Mouse (Mus musculus) CD4-positive, CD25-positive, alpha-beta regulatory T cell, adult 9 weeks (primary cell): ENCODE results near the gene Cstad. TPM values are rescaled to one million over a fixed set of nuclear protein-coding genes. Genes with fewer than 3 reads are reported as not detected.

Experiments used
- polyA plus RNA-seq: library from polyadenylated mRNA; unstranded; fragments of 100-300 nt; shearing (Covaris generic); gene quantifications from one replicate; pipeline ENCODE4 v1.2.1, GENCODE M21; 2017

The Cstad gene
- 3.1 TPM for polyA plus RNA-seq

GRCm38 (mm10) chr2:30594641-30595379, at the start of gene Cstad:
Gene Cstad (plus strand): TSS chr2:30595040.

Other genes with a start within 250 kb of the Cstad start
- gene Sh3glb2, start 235.7 kb upstream of the Cstad start, polyA plus RNA-seq = 125 TPM
- gene Miga2, start 230.8 kb upstream of the Cstad start, polyA plus RNA-seq = 16.6 TPM
- gene Dolpp1, start 202.8 kb upstream of the Cstad start, polyA plus RNA-seq = 38.2 TPM
- gene Crat, start 179.2 kb upstream of the Cstad start, polyA plus RNA-seq = 5.7 TPM
- 103 TPM for gene Ptpa, start 179.0 kb upstream of the Cstad start, polyA plus RNA-seq
- gene Ier5l, start 120.8 kb upstream of the Cstad start, polyA plus RNA-seq = 0.20 TPM
- not detected for gene 1700001O22Rik, start 208.6 kb downstream of the Cstad start, polyA plus RNA-seq
- gene Ntmt1, start 212.8 kb downstream of the Cstad start, polyA plus RNA-seq = 47.4 TPM
- 69.6 TPM for gene Asb6, start 235.3 kb downstream of the Cstad start, polyA plus RNA-seq
- not detected for gene Prrx2, start 239.9 kb downstream of the Cstad start, polyA plus RNA-seq